Mouse (Mus musculus): ENCODE data around the gene Olfr1082. TPM values are rescaled to one million over a fixed set of nuclear protein-coding genes. Genes with fewer than 3 reads are reported as not detected.
"Not testable (repeated sequence)": the region's sequence is repeated elsewhere in the genome, so short reads cannot be mapped to it uniquely, and the experiment has no call there.

Gene Olfr1082
- not detected for total RNA-seq (2021)

DNA sequence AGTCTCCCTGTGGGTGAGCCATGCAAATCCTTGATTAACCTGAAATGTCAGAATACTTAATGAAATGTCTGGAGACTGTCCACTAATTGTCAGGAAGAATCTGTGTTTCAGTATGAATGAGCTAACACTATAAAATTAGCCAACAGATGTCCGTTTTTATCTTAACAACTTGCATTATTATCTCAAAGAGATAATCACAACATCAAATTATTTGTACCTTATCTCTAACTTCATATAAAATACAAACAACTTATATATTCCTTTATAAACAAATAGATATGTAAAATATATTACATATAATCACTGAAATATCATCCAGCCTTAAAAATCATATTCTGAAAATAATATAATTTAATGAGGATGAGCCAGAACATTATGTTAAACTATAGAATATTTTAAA lies at the start of gene Olfr1082:
Gene Olfr1082, minus strand, starts transcription at position 101 of the 400 bp plus-strand sequence.
- intact Hi-C loops (cut with DNase I); DNase-seq (ENCODE audit: extremely low spot score in 1 of 2, low spot score in 2 of 2): not testable (repeated sequence)

DNA sequence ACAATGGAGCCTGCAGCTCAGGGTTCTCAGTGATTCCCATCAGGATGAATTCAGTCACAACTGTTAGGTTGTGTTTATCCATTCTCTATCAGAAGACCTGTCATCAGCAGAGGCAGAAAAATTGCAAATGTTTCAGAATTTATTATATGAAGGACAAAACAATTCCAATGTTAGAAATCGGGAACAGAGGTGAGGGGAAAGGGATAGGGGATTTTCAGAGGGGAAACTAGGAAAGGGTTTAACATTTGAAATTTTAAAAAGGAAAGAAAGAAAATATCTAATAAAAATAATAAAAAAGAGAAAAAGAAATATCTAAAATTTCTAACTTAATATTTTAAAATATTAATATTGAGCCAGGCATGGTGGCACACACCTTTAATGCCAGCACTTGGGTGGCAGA lies 40.9 kb upstream of the Olfr1082 start, which contains the start of gene Olfr1084:
Gene Olfr1084, minus strand, starts transcription at position 101 of the 400 bp plus-strand sequence.
- not testable (repeated sequence) for DNase-seq (ENCODE audit: extremely low spot score in 1 of 2, low spot score in 2 of 2)

DNA sequence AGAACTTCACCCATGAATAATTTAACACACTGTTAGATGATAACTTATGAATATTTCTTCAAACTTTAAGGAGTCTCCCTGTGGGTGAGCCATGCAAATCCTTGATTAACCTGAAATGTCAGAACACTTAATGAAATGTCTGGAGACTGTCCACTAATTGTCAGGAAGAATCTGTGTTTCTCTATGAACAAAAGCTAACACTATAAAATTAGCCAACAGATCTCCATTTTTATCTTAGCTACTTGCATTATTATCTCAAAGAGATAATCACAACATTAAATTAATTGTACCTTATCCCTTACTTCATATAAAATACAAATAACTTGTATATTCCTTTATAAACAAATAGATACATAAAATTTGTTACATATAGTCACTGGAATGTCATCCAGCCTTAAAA lies 40.6 kb downstream of the Olfr1082 start, which contains the start of gene Olfr1080:
Gene Olfr1080, minus strand, starts transcription at position 101 of the 400 bp plus-strand sequence.
- DNase-seq (ENCODE audit: extremely low spot score in 1 of 2, low spot score in 2 of 2); intact Hi-C loops (cut with DNase I): not testable (repeated sequence)

More for the DNA sequence above, 40.9 kb upstream of the Olfr1082 start, which contains the start of gene Olfr1084:
- intact Hi-C loops (cut with DNase I): not testable (repeated sequence)

Other genes starting within 250 kb of the Olfr1082 start
- gene Olfr1055, start 248.7 kb downstream of the Olfr1082 start, total RNA-seq (2021): not detected
- not detected for gene Olfr1056, start 236.5 kb downstream of the Olfr1082 start, total RNA-seq (2021)
- gene Olfr1057, start 220.6 kb downstream of the Olfr1082 start, total RNA-seq (2021): not detected
- gene Olfr1058, start 210.4 kb downstream of the Olfr1082 start, total RNA-seq (2021): not detected
- not detected for gene Olfr1061, start 184.9 kb downstream of the Olfr1082 start, total RNA-seq (2021)
- gene Olfr1062, start 172.2 kb downstream of the Olfr1082 start, total RNA-seq (2021): not detected
- gene Olfr1065, start 148.4 kb downstream of the Olfr1082 start, total RNA-seq (2021): not detected
- not detected for gene Olfr1066, start 142.7 kb downstream of the Olfr1082 start, total RNA-seq (2021)
- not detected for gene Olfr228, start 111.6 kb downstream of the Olfr1082 start, total RNA-seq (2021)
- not detected for gene Olfr1076, start 90.5 kb downstream of the Olfr1082 start, total RNA-seq (2021)
- gene Olfr1079, start 56.5 kb downstream of the Olfr1082 start, total RNA-seq (2021): not detected
- not detected for gene Olfr1080, start 40.7 kb downstream of the Olfr1082 start, total RNA-seq (2021)
- gene Olfr1084, start 40.8 kb upstream of the Olfr1082 start, total RNA-seq (2021): not detected
- not detected for gene Olfr1085, start 63.1 kb upstream of the Olfr1082 start, total RNA-seq (2021)
- not detected for gene Olfr1086, start 81.1 kb upstream of the Olfr1082 start, total RNA-seq (2021)
- gene Olfr1087, start 99.4 kb upstream of the Olfr1082 start, total RNA-seq (2021): not detected
- gene Olfr1089, start 134.7 kb upstream of the Olfr1082 start, total RNA-seq (2021): not detected
- not detected for gene Olfr1090, start 160.0 kb upstream of the Olfr1082 start, total RNA-seq (2021)
- gene Olfr1093, start 183.5 kb upstream of the Olfr1082 start, total RNA-seq (2021): not detected
- gene Olfr141, start 211.1 kb upstream of the Olfr1082 start, total RNA-seq (2021): not detected
- not detected for gene Olfr1094, start 225.7 kb upstream of the Olfr1082 start, total RNA-seq (2021)